Mouse (Mus musculus) neural tube, embryonic 12.5 days (tissue): ENCODE measurements around the gene Hes5. TPM values are rescaled to one million over a fixed set of nuclear protein-coding genes. Genes with fewer than 3 reads are reported as not detected.

Source experiments
- ATAC-seq: fragments of 200-750 bp; cut with Nextera tagmentation; 2 replicates; pipeline ENCODE4 v1.8.0; 2017; ENCODE audit warnings: low read depth, mild to moderate bottlenecking, moderate TSS enrichment, moderate library complexity; ENCODE audit not compliant: low FRiP score
- H3K27ac ChIP-seq: fragments of 300-500 bp; sonication (generic); 2 replicates; pipeline ENCODE4 v1.5.1; 2016
- H3K27me3 ChIP-seq: fragments of 300-500 bp; sonication (generic); replicated peaks from 2 replicates; pipeline ENCODE4 v1.6.1; 2016; ENCODE audit warnings: mild to moderate bottlenecking
- H3K36me3 ChIP-seq: fragments of 300-500 bp; sonication (generic); 2 replicates; pipeline ENCODE4 v1.6.1; 2016; ENCODE audit warnings: mild to moderate bottlenecking
- H3K4me1 ChIP-seq: fragments of 300-500 bp; sonication (generic); 2 replicates; pipeline ENCODE4 v1.6.1; 2016
- H3K4me2 ChIP-seq: fragments of 300-500 bp; sonication (generic); replicated peaks from 2 replicates; pipeline ENCODE4 v1.6.1; 2016; ENCODE audit warnings: mild to moderate bottlenecking
- H3K4me3 ChIP-seq: fragments of 300-500 bp; sonication (generic); 2 replicates; pipeline ENCODE4 v1.5.1; 2016
- H3K9ac ChIP-seq: fragments of 300-500 bp; sonication (generic); 2 replicates; pipeline ENCODE4 v1.6.1; 2016; ENCODE audit warnings: mild to moderate bottlenecking
- H3K9me3 ChIP-seq: fragments of 300-500 bp; sonication (generic); 2 replicates; pipeline ENCODE4 v1.6.1; 2016; ENCODE audit warnings: mild to moderate bottlenecking
- WGBS: fragments of 180-500 bp; shearing (Covaris S2); methylation state at CpG from one replicate; pipeline ENCODE4 v1.1.7; 2016; 5-methylcytosine and 5-hydroxymethylcytosine counted together
- polyA plus RNA-seq: library from polyadenylated mRNA; unstranded; fragments of >200 nt; fragmentation: Nextera tagmentation; extraction: Ambion mirVana; gene quantifications from 2 replicates; pipeline ENCODE4 v1.2.1, GENCODE M21; 2016

Gene Hes5
- polyA plus RNA-seq, 1 experiment from 2014 or later = 396 TPM

GRCm38 (mm10) chr4:154928395-154929087 lies 32.2 kb upstream of the Hes5 start, which contains the start of gene Tnfrsf14:
Gene Tnfrsf14, minus strand, starts transcription at chr4:154928563.
- no peak within 1 kb of the TSS for H3K4me3 ChIP-seq
- no peak within 1 kb of the TSS for H3K9ac ChIP-seq
- ATAC-seq = no peak
- no peaks in the 10 kb centered on the region for H3K9me3 ChIP-seq
- H3K36me3 ChIP-seq = no peaks in the 10 kb centered on the region
- 49% methylated on average over 12 of the region's 12 CpGs for WGBS
- H3K27ac ChIP-seq = no peak within 1 kb of the TSS
- 0 out of 2 replicates have a peak, but pooled peaks cover 4% of the 10 kb centered on the region for H3K4me1 ChIP-seq
- H3K4me2 ChIP-seq = no peak within 1 kb of the TSS
- no peaks in the 10 kb centered on the region for H3K27me3 ChIP-seq

- Histone ChIP-seq H3K27me3 (no peaks in the 10 kb centered on the region), H3K4me1 (0 out of 2 replicates have a peak, but pooled peaks cover 4% of the 10 kb centered on the region), H3K27ac (no peak overlapping the region), H3K4me3 (no peak overlapping the region), H3K9me3 (no peaks in the 10 kb centered on the region), H3K4me2 (no peak overlapping the region), H3K36me3 (no peaks in the 10 kb centered on the region), H3K9ac (no peak overlapping the region)
- 80% methylated on average over 12 of the region's 12 CpGs for WGBS
- ATAC-seq = no peak
These were observed 31.5 kb upstream of the Hes5 start for GRCm38 (mm10) chr4:154929088-154929660.

- Histone ChIP-seq H3K36me3 (no peaks in the 10 kb centered on the region), H3K4me3 (no peak overlapping the region), H3K27me3 (no peaks in the 10 kb centered on the region), H3K4me1 (0 out of 2 replicates have a peak, but pooled peaks cover 2% of the 10 kb centered on the region), H3K9ac (no peak overlapping the region), H3K9me3 (no peaks in the 10 kb centered on the region), H3K27ac (no peak overlapping the region), H3K4me2 (no peak overlapping the region)
- no peak for ATAC-seq
- WGBS = 63% methylated on average over 13 of the region's 13 CpGs
These were observed 27.3 kb upstream of the Hes5 start for GRCm38 (mm10) chr4:154933306-154933907.

DNA sequence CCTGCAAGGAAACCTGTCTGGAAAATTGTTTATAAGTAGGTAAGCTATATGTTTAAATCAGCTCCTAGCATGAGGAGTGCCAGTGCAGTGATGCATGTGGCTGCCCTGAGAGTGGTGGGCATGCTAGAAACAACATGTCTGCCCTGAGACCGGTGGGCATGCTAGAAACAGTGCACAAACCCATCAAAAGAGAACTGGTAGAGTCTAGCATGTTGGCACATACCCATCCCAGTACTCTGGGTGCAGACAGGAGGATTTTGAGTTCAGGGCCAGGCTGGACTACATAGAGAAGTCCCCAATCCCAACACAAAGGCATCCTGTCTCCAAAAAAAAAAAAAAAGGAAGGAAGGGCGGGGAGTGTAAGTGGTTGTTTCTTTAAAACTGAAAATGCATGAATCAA lies 25.9 kb upstream of the Hes5 start:
- Histone ChIP-seq H3K4me2 (no peak overlapping the region), H3K9ac (no peak overlapping the region), H3K27ac (no peak overlapping the region), H3K4me3 (no peak overlapping the region), H3K9me3 (no peaks in the 10 kb centered on the region), H3K27me3 (no peaks in the 10 kb centered on the region), H3K36me3 (no peaks in the 10 kb centered on the region), H3K4me1 (no peaks in the 10 kb centered on the region)
- no peak for ATAC-seq
- 96% methylated on average over 2 of the region's 2 CpGs for WGBS

GRCm38 (mm10) chr4:154935788-154936187 lies 24.9 kb upstream of the Hes5 start:
- H3K4me2 ChIP-seq = no peak overlapping the region
- no peak overlapping the region for H3K4me3 ChIP-seq
- no peaks in the 10 kb centered on the region for H3K4me1 ChIP-seq
- H3K27me3 ChIP-seq = no peaks in the 10 kb centered on the region
- no peaks in the 10 kb centered on the region for H3K36me3 ChIP-seq
- no peak overlapping the region for H3K9ac ChIP-seq
- no peak for ATAC-seq
- no peak overlapping the region for H3K27ac ChIP-seq
- 79% methylated on average over 7 of the region's 7 CpGs for WGBS
- no peaks in the 10 kb centered on the region for H3K9me3 ChIP-seq

DNA sequence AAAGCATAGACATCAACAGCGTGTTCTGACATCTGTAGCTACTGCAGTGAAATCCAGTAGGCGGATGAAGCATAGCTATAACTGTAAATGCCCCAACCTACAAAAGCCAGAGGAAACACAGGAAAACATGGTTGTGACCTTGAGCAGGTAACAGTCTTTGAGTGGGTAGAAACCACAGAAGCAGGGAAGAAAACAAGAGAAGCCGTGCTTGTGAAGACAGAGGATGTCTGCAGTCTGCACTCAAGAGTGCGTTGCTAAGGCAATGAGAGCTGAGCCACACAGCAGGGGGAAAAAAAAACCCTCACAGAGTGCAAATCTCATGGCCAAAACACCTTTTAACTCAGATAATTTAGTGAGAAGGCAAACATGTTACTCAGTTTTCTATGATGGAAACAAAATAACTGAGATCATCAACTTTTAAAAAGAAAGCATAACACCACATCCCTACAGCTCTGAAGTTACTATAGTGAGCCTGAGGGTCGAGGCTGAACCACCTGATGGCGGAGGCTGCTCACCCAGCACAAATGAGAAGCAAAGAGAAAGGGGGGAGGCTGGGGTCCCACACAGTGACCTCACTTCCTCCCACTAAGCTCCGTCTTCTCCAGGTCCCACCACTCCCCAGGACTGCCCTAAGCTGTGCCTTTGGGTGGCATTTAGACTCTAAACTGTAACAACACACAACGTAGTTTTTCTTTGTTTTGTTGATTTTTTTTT lies 24.0 kb upstream of the Hes5 start:
- H3K4me3 ChIP-seq = no peak overlapping the region
- no peaks in the 10 kb centered on the region for H3K36me3 ChIP-seq
- no peak overlapping the region for H3K27ac ChIP-seq
- no peak overlapping the region for H3K4me2 ChIP-seq
- H3K4me1 ChIP-seq = no peaks in the 10 kb centered on the region
- no peaks in the 10 kb centered on the region for H3K9me3 ChIP-seq
- H3K9ac ChIP-seq = no peak overlapping the region
- WGBS = 67% methylated on average over 8 of the region's 8 CpGs
- ATAC-seq = no peak
- H3K27me3 ChIP-seq = no peaks in the 10 kb centered on the region

DNA sequence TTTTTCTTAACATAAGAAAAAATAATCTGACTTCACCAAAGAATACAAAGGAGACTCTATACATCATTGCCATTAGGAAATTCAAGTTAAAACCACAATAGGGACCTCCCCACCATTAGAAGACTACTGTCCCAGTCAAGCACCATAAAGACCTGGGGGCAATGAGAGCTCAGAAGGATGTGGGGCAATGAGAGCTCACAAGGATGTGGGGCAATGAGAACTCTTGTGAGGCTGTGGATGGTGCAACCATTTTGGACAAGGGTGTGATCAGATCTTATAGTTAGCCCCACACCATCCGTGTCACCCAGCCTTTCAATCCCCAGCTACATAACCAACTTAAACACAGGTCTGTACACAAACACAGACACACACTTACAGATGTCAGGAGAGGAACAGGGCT lies 23.0 kb upstream of the Hes5 start:
- Histone ChIP-seq H3K9ac (no peak overlapping the region), H3K4me1 (no peaks in the 10 kb centered on the region), H3K4me2 (no peak overlapping the region), H3K9me3 (no peaks in the 10 kb centered on the region), H3K27ac (no peak overlapping the region), H3K4me3 (no peak overlapping the region), H3K27me3 (no peaks in the 10 kb centered on the region), H3K36me3 (no peaks in the 10 kb centered on the region)
- 78% methylated on average over 1 of the region's 1 CpGs for WGBS
- no peak for ATAC-seq

DNA sequence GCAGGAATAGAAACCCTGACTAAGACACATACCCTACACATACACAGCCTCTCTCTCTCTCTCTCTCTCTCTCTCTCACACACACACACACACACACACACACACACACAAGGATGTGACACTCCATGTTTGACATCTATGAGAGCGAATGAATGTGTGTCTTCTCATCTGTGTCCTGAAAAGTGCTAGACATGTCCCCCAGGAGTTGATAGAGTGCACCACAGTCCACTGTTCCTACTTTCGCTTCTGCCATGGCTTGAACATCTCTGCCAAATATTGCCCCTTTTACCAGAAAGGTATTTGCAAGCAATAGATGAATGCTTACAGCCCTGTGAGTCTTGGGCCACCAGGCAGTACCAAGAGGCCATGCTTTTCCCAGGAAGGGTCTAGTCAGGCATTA lies 20.6 kb upstream of the Hes5 start:
- Histone ChIP-seq H3K9ac (no peak overlapping the region), H3K36me3 (no peaks in the 10 kb centered on the region), H3K4me3 (no peak overlapping the region), H3K9me3 (no peaks in the 10 kb centered on the region), H3K4me1 (peaks cover 3% of the 10 kb centered on the region), H3K27ac (no peak overlapping the region), H3K27me3 (no peaks in the 10 kb centered on the region), H3K4me2 (no peak overlapping the region)
- 91% methylated on average over 2 of the region's 2 CpGs for WGBS
- no peak for ATAC-seq

GRCm38 (mm10) chr4:154941831-154942230 lies 18.9 kb upstream of the Hes5 start:
- Histone ChIP-seq H3K27me3 (no peaks in the 10 kb centered on the region), H3K36me3 (no peaks in the 10 kb centered on the region), H3K9me3 (no peaks in the 10 kb centered on the region), H3K4me3 (no peak overlapping the region), H3K9ac (no peak overlapping the region), H3K4me2 (no peak overlapping the region), H3K27ac (no peak overlapping the region), H3K4me1 (peaks cover 17% of the 10 kb centered on the region)
- ATAC-seq = no peak
- WGBS = 95% methylated on average over 5 of the region's 5 CpGs

DNA sequence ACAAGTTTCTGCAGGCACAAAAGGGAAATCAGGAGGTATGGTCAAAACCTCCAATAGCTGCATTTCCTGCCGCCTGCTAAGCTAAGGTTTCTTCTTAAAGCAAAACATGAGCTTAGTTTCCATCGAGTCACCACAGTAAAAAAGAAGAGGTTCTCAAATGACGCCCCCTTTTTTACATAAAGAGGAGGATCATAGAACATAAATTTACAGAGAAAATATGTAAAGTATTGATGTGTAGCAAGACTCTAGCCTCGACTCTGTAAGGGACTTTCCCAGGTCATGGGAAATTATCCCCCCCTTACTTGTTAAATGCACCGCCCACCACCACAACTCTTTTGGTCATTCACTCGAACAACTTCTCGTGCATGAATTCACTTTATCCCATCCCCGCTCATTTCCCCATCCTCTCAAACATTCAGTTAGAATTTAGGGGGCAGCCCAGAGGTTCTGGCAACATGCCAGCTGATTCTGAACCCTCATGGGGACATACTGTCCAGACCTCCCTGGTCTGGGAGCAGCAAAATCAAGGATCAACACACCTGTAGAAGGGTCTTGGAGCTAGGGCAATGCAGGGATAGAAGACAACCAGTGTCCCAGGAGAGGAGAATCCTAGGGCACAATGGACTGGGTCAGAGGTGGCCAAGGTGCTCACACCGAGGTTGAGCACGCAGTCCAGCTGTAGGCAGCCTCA lies 17.9 kb upstream of the Hes5 start:
- Histone ChIP-seq H3K4me3 (no peak overlapping the region), H3K4me1 (peaks cover 17% of the 10 kb centered on the region), H3K36me3 (no peaks in the 10 kb centered on the region), H3K4me2 (no peak overlapping the region), H3K9me3 (no peaks in the 10 kb centered on the region), H3K27me3 (no peaks in the 10 kb centered on the region), H3K9ac (no peak overlapping the region), H3K27ac (no peak overlapping the region)
- ATAC-seq = no peak
- WGBS = 87% methylated on average over 10 of the region's 10 CpGs

DNA sequence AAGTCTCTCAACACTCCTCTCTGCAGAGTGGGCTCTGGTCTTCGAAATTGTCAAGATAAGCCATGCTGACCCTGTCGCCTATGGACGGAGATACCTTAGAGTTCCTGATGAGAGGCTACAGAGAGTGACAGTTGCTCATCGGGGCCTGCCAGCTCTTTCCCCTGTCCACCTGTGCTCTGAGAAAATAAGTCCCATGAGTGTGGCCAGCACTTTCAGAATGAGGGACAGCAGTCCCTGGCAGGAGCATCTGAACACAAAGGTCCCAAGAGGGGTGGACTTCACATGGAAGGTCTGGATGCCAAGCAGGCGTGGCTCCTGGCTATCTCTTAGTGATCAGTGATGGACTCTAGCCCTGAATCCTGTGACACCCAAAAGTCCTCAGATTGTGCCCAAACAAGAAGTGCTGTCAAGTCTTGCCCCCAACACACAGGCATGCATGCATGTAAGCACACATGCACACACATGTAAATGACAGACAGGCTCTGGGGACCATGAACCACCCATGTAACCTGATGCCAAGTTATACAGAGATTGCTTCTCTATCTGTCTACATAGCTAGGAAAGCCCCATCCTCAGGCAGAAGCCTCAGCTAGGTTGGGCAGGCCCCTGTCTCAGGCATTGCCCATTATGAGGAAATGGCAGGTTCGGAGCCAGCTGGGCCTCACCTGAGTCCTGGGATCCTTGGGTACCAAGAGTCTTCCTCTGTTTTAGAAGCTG lies 17.2 kb upstream of the Hes5 start:
- Histone ChIP-seq H3K27ac (no peak overlapping the region), H3K4me1 (peaks cover 21% of the 10 kb centered on the region), H3K9me3 (no peaks in the 10 kb centered on the region), H3K9ac (no peak overlapping the region), H3K4me2 (peak overlapping the region; percentile 0; the same call in 1 of the 2 replicates), H3K4me3 (no peak overlapping the region), H3K36me3 (no peaks in the 10 kb centered on the region), H3K27me3 (no peaks in the 10 kb centered on the region)
- WGBS = 89% methylated on average over 6 of the region's 6 CpGs
- ATAC-seq = no peak
